Mouse (Mus musculus) left cerebral cortex, adult 2 months (tissue): Measurements from ENCODE around the gene Mras. TPM values are rescaled to one million over a fixed set of nuclear protein-coding genes. Genes with fewer than 3 reads are reported as not detected.

Experiments
- DNase-seq, 2 experiments: peaks; one replicate each; pipeline ENCODE4 v3.0.0; 2021 to 2022; ENCODE audit warnings: low spot score in 2 of 2, mixed read lengths in 1 of 2; ENCODE audit errors: extremely low spot score in 1 of 2
- H3K27ac ChIP-seq: fragments of 200-600 bp; 2 replicates; pipeline ENCODE4 v1.8.1; 2022
- H3K4me3 ChIP-seq: fragments of 200-600 bp; 2 replicates; pipeline ENCODE4 v1.8.1; 2022
- CTCF ChIP-seq: fragments of 200-600 bp; IDR thresholded peaks from 2 replicates; pipeline ENCODE4 v1.8.1; 2022; ENCODE audit warnings: antibody characterized with exemption, mild to moderate bottlenecking, moderate library complexity
- intact Hi-C: fragments of 180-260 bp; cut with DNase I; formaldehyde crosslinking; loops from one replicate; pipeline ENCODE4 v1.15.1; 2025
- total RNA-seq, 2 experiments: library from RNA; stranded (reverse); gene quantifications; 2 replicates each; pipeline ENCODE4 v1.2.3; 2021

Mras gene
- total RNA-seq, 2 experiments from 2014 or later: 166 TPM

DNA sequence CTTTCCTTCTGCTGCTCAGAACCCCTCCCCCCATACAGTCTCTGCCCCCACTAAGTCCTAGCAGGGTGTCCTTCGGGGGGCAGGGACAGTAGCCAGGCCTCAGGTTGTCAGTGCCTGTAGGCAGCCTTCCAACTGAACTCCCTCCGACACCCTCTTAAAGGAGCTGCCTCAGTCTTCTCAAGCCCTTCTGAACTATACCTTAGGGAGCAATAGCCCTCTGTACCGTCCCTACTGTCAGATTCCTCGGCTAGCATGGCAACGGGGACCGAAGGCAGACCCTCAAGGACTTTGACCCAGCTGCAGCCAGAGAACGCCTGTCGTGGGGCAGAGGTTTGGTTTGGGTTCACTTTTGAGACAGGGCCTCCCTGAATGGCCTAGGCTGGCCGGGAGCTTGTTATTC, 11.9 kb downstream of the Mras start:
- intact Hi-C loops: no loop called here
- Histone ChIP-seq H3K4me3 (no peak overlapping the region), H3K27ac (peak overlapping the region; percentile 40; the same call in 1 of the 2 replicates)
- DNase-seq: no peak
- TF ChIP-seq CTCF: no peak

DNA sequence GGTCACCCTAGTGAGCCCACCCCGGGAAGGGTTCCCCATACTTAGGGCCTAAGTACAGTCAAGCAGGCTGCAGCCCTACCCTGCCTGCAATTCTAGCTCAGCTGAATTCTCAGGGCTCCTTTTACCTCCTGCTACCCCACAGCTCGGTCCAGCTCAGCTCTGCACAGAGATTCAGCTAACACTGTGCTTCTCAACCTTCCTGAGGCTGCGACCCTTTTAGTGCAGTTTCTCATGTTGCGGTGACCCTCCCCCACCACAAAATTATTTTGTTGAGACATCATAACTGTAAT, 12.7 kb downstream of the Mras start:
- DNase-seq: no peak
- no peak for TF ChIP-seq CTCF
- intact Hi-C loops: no loop called here
- Histone ChIP-seq H3K27ac (peak overlapping the region; percentile 6; the same call in 1 of the 2 replicates), H3K4me3 (no peak overlapping the region)

DNA sequence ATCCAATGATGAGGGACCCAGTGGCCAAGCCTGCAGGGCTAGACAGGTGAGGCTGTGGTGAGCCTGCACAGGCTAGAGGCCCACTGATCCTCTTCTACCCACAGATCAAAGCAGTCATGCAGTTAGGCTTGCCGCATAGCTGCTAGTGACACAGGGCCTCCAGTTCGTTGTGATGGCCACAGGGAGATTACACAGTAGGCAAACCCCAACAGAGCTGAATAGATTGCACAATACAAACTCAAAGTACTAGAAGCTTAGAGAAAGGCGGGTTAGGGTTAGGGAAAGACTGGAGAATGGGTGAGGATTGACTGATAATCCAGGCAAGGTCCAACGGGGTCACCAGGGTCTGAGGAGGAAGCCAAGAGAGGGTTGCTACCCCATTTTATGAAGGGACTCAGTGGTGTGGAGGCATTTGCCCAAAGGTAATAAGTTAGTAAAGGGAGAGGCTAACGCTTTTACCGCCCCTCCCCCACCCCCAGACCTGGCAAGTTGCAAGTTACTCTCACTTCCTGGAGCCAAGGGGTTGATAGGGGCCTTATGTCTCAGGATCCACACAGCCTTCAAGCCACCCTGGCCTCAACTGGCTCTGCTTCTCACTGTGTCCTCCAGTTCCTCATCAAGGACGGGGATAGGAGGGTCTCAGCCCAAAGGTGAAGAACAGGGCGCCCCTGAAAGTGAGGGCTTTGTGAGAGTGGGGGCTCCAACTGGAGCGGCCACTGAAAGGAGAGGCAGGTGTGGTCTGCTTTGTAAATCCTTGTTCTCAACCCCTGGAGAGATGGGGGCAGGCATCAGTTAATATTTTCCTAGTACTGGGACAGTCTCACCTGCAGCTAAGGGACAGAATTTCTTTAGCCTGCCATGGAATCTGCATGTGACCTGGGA, 13.2 kb downstream of the Mras start:
- DNase-seq: no peak
- intact Hi-C loops: no loop called here
- H3K4me3 ChIP-seq: no peak overlapping the region
- no peak overlapping the region; the same call in 1 of the 2 replicates for H3K27ac ChIP-seq
- TF ChIP-seq CTCF: no peak

DNA sequence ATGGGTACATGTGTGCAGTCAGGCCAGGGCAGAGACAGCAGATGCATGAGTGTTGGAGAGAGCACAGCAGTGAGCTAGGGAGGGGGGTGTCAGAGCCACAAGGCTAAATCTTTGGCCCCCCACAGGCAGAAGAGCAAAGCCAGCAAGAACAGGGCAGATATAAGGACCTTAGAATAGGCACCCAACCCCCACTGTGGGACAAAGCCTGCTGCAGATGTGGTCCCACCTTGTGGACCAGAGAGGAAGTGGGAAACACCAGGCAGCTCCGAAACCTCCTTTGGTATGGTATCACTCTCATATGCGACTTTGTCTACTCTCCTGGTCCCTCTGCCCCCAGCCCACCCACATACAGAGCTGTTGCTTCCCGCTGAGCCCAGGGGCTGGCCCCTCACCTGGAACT, 15.3 kb downstream of the Mras start:
- intact Hi-C loops: no loop called here
- H3K27ac ChIP-seq: no peak overlapping the region

DNA sequence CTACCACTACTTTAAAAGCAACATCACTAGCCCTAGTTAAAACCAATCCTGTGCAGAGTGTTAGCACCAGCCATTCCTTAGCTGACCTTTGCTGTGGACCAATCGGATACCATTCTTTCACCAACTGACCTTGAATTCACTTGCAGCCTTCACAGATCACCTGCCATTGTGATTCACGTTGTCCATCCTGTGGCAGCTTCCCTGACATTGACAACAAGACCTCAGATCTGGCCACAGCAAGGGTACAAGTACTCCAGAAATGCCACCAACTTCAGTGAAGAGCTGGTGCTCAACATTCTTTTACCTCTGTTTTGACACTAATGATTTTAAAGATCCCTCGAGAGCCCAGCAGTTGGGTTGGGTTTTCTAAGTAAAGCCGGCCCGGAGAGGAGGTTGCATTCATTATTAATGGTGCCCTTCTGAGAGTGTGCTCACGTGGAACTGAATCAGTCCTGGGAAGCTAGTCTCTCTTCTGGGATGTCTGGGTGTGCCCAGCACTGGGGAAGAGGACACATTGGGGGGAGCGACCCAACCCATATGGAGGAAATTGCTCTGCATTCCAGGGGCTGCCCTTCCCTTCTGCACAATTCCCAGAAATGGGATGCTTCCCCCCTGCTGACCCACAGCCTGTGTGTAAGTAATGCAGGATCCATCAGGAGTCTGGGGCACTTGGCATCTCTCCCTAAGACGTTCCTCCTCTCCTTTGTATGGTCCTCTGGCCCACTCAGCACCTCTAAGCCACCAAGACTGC, 17.1 kb downstream of the Mras start:
- no peak for TF ChIP-seq CTCF
- Histone ChIP-seq H3K27ac (no peak overlapping the region), H3K4me3 (no peak overlapping the region)
- peak in 1 of 2 experiments; percentile 7 for DNase-seq
- intact Hi-C loops: no loop called here

More for the DNA sequence above, 15.3 kb downstream of the Mras start:
- H3K4me3 ChIP-seq: no peak overlapping the region
- no peak for TF ChIP-seq CTCF
- DNase-seq: no peak

DNA sequence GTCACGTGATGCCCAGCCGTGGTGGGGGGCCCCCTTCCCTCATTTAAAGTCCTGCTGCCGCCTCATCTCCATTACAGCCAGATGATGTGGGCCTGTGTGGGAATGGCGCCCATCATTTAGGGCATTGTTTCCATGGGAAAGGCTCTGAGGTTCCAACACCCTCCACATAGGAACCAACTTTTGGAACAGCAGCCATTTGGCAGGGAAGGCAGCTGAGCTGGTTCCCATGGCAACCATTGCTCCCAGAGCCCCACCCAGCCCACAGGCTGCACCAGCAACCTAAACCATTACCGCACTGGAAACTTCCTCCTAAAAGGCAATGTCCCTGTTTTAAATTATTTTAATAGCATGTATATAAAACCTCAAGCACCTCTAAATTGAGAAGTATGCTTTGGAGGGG, 18.8 kb downstream of the Mras start:
- no peak for TF ChIP-seq CTCF
- peak overlapping the region; percentile 71 for H3K27ac ChIP-seq
- H3K4me3 ChIP-seq: no peak overlapping the region
- intact Hi-C loops: no loop called here
- DNase-seq: peak in 1 of 2 experiments; percentile 63

DNA sequence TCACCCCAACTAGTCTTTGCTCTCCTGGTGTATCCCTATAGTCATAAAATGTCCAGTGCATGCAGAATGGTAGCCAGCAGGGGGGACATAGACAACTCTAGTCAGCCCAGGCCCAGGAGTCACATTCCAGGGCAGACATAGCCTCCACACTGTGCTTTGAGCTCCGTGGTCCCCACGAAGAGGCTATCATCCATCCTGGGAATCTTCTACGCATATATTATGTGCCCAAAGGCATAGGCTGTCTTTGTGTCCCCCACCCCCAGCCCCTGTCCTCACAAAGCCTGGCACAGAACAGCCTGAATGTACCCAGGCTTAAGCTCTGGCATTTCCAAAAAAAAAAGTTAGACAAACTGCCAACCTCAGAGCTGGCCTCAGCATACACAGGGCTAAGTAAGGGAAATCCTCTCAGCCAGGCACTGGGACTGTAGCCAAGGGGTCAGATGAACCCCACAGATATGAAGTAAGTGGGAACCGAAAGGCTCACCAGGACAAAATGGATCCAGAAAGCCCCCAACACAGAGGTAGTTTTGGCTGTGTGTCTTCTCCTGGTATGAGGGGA, 19.8 kb downstream of the Mras start:
- Histone ChIP-seq H3K27ac (peak overlapping the region; percentile 71), H3K4me3 (no peak overlapping the region)
- intact Hi-C loops: no loop called here
- peak in 1 of 2 experiments; percentile 13 for DNase-seq
- TF ChIP-seq CTCF: no peak

DNA sequence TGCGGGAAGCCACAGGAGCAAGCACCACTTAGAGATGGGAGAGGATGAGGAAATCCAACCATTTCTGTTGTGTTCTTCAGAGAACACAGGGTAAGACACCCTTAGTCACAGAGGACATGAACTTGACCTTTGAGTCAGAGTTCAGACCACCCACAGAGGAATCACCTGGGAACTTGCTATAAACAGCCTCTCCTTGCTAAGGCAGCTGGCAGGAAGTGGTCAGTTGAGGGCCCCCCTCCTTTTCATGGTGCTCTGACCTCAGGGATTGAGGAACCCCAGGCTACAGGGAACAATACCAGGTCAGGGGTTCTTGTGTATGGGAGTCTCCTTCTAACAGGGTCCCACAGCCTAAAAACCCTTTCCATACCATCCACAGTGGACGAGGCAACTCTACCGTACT, 20.4 kb downstream of the Mras start:
- TF ChIP-seq CTCF: no peak
- intact Hi-C loops: no loop called here
- Histone ChIP-seq H3K27ac (peak overlapping the region; percentile 49), H3K4me3 (no peak overlapping the region)
- DNase-seq: no peak

DNA sequence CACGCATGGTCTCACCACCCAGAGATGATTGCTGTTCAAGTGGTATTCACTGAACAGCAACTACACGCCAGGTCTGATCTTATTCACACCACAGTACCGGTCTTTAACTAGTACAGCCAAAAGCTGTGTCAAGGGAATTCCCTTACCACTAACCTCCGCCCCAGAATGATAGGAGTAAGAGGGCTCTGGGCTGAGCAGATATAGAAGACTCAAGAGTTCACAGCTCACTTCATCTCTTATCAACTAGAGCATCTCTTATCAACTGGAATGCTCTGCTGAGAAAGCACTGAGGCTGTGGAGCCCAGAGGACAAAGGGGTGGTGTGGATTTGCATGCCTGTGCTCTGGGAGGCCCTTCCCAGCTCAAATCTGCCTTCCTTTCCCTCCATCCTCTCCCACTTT, 25.4 kb downstream of the Mras start:
- no peak for TF ChIP-seq CTCF
- H3K4me3 ChIP-seq: no peak overlapping the region
- DNase-seq: no peak
- no peak overlapping the region for H3K27ac ChIP-seq
- intact Hi-C loops: no loop called here

DNA sequence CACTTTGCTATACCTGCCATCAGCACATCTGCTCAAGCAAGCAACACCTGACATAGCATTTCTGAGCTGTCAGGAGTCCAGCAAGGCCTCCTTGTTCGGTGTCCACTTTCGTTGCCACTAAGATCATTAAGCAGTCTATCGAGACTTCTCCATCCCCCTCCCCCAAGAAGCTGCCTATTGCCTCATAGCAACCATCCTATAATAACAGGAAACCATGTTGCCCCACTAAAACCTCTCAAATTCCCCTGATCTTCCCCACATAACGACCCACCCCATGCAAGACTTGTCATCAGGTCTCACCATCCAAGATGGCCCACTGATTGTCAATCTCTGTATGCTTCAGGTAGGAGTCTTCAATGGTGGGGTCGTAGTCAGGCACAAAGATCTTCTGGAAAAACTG, 26.1 kb downstream of the Mras start:
- Histone ChIP-seq H3K4me3 (no peak overlapping the region), H3K27ac (no peak overlapping the region)
- intact Hi-C loops: no loop called here
- no peak for TF ChIP-seq CTCF
- DNase-seq: no peak

DNA sequence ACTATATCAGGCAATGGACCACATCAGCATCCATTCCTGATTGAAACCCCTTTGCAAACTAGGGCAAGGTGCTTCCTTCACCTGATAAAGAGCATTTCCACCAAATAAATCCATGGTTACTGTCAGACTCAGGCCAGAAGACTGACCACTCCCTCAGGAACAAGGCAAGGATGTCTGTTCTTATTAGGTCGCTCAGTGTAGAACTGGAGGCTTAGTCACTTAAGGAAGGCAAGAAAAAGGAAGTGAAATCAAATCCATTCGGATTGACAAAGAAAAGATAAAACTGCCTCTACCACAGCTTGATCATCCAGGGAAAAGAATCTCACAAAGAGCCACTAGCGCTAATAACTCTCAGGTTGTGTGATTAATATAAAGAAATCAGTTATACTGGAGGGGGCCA, 27.9 kb downstream of the Mras start:
- H3K27ac ChIP-seq: no peak overlapping the region
- intact Hi-C loops: no loop called here
- H3K4me3 ChIP-seq: no peak overlapping the region
- no peak for DNase-seq
- TF ChIP-seq CTCF: no peak

DNA sequence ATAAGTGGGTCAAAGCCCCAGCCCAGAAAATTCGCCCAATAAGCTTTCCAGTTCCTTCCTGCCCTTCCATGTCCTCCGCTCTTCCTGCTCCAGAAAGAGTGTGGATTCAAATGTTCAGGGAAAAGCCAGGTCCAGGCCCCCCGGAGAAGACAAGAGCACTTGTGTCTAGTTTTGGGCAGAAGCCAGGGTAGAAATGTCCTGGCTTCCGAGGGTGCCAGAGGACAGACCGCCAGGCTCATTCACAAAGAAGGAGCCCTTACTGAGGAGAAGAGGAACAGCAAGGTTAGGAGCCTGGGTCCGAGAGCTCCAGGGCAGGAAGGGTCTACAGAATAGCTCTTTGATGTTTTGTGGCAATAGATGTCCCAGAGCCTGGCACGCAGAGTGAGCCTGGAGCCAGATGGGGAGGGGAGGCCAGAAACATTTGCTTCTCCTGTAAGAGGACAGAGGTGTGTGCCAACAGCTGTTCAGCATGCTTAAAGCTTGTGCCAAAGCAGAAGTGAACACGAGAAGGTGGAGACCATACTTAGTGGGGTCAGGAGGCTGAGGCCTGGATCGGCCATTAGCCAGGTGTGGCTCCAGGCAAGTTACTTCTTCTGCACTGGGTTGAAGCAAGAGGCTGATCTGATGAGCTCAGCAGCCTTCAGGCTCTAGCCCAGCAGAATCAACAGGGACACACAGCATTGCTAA, 35.8 kb downstream of the Mras start:
- Histone ChIP-seq H3K27ac (peak overlapping the region; percentile 44; the same call in 1 of the 2 replicates), H3K4me3 (no peak overlapping the region)
- no peak for DNase-seq
- no peak for TF ChIP-seq CTCF
- intact Hi-C loops: no loop called here
